Mouse (Mus musculus) erythroblast, embryonic 14.5 days (primary cell): ENCODE data around the gene Plcb2. TPM values are rescaled to one million over a fixed set of nuclear protein-coding genes. Genes with fewer than 3 reads are reported as not detected.

Experiments used
- H3K27me3 ChIP-seq: 2 replicates; pipeline ENCODE4 v1.6.1; 2012; ENCODE audit warnings: inconsistent platforms; ENCODE audit not compliant: control insufficient read depth
- H3K36me3 ChIP-seq: 2 replicates; pipeline ENCODE4 v1.6.1; 2012; ENCODE audit warnings: mild to moderate bottlenecking, inconsistent platforms; ENCODE audit not compliant: control insufficient read depth
- H3K4me1 ChIP-seq: 2 replicates; pipeline ENCODE4 v1.6.1; 2012; ENCODE audit warnings: inconsistent platforms; ENCODE audit not compliant: control insufficient read depth
- H3K4me3 ChIP-seq: replicated peaks from 2 replicates; pipeline ENCODE3; 2012; ENCODE audit warnings: moderate library complexity, mild to moderate bottlenecking, inconsistent platforms
- H3K9me3 ChIP-seq: 2 replicates; pipeline ENCODE4 v1.6.1; 2012; ENCODE audit warnings: low read length, inconsistent platforms, mixed read lengths; ENCODE audit not compliant: control insufficient read depth
- GATA1 ChIP-seq: IDR thresholded peaks from 2 replicates; pipeline ENCODE4 v1.6.1; 2012; ENCODE audit warnings: low read length, inconsistent platforms, mixed read lengths
- TAL1 ChIP-seq: IDR thresholded peaks from 3 replicates; pipeline ENCODE4 v1.6.1; 2012; ENCODE audit warnings: low read length, inconsistent platforms, mixed read lengths
- polyA plus RNA-seq: library from polyadenylated mRNA; stranded (reverse); fragments of >175 nt; gene quantifications from 2 replicates; pipeline ENCODE4 v1.2.3, GENCODE M21; 2012

Plcb2 gene
- polyA plus RNA-seq, 1 experiment: 0.07 TPM

DNA sequence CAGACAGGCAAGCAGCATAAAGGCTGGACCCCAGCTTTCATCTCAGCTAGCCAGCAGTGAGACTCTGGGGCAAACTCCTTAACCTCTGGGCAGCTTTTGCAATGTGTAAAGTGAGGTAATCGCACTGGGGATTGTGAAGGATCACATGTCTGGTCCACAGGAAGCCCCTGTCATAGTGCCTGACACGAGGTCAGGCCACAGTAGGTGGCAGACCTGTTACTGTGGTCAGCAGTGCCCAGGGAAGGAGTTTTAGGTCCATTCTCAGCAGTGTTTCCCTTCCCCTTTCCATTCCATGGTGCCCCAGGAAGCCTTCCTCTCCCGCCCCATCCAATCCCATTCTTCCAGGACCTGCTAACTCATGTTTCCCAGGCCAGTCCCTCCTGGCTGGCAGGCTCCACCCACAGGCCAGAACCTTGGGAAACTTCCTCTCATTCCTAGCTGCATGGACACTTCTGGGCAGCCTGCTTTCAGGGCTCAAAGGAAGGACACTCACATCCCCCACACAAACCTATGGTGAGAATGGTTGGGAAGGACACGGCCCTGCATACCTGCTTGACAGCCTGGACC is 18.5 kb downstream of the Plcb2 start:
- Histone ChIP-seq H3K9me3 (no peaks in the 10 kb centered on the region), H3K27me3 (peaks cover 83% of the 10 kb centered on the region), H3K4me3 (no peak overlapping the region), H3K4me1 (no peaks in the 10 kb centered on the region), H3K36me3 (no peaks in the 10 kb centered on the region)
- TF ChIP-seq TAL1: no peak
- no peak for TF ChIP-seq GATA1

DNA sequence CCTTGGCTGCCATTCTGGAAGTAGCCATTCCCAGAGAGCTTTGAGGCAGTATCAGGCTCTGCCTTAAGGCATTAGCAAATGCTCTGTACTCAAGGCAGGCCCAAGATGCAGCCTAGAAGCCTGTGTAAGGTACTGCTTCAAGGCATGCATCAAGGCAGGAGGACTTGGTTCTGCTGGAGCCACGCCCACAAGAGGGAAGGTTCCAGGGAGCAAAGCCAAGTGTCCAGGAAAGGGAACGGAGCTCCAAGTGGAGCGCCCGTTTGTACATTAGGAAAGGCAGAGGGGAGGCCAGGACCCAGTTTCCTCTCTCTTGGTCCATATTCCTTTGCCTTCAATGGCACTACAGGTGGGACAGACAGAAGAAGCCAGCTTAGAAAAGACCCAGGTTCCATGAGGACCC is 19.8 kb downstream of the Plcb2 start:
- Histone ChIP-seq H3K9me3 (peaks cover 8% of the 10 kb centered on the region; the same call in 1 of the 2 replicates), H3K36me3 (no peaks in the 10 kb centered on the region), H3K27me3 (peaks cover 96% of the 10 kb centered on the region), H3K4me3 (no peak overlapping the region), H3K4me1 (peaks cover 2% of the 10 kb centered on the region)
- no peak for TF ChIP-seq GATA1
- no peak for TF ChIP-seq TAL1

DNA sequence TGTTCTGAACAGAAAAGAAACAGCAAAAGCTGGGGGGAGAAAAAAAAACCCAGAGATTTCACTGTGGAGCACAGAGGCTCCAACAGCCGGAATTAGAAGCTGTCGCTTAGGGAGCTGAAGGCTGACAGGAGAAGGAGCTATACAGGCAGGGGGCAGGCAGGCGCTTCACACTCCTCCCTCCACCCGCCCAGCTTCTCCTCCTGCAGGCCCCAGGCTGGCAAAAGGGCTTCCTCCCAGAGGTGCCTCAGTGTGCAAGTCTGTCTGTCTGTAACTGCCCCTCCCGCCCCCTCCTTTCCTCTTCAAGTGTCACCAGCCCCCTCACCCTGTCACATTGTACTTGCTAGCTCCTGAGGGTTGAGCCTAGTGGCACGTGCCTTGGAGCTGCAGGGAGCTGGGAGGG is 21.8 kb downstream of the Plcb2 start:
- TF ChIP-seq TAL1: no peak
- no peak for TF ChIP-seq GATA1
- Histone ChIP-seq H3K36me3 (no peaks in the 10 kb centered on the region), H3K4me1 (peaks cover 13% of the 10 kb centered on the region)

DNA sequence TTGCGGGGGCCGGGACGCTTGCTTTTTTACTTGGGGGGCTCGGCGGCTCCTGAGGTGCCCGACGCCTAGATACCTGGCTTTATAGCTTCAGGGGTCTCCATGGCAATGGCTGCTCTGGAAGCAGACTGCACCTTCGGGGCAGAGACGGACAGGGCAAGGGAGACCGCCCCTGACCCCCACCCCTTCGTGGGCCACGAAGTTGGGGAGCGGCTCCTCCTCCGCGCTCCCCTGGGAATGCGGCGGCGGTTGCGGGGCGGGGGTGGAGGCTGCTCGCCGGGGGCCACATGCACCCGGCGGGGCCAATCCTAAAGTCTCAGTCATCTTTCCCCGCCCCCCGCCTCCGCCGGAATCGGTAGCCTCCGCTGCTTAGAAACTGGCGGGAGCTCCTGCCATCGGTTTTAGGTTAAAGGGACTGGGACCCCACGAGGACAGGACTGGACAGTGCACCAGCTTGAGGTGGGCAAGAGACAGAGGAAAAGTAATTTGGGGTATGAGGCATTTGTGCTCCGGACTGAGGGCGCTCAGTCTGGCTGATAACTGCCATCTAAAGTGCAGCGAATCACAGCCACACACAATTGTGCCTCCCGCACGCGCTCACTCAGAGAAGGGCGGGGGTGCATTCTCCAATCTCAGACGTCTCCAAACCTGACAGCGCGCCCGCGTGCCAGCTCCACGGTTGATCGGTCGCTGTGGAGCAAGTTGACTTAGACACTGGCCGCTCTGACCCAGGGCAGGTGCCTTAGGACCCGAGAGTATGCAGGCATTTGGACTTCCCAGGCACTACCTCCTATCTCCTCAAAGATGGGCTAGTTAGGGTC is 24.1 kb downstream of the Plcb2 start, which contains the start of gene Ankrd63:
Gene Ankrd63, minus strand, starts transcription at position 51 of the 818 bp plus-strand sequence.
- H3K4me3 ChIP-seq: peak within 1 kb of the TSS; percentile 16
- H3K27me3 ChIP-seq: peaks cover 98% of the 10 kb centered on the region
- H3K4me1 ChIP-seq: peaks cover 15% of the 10 kb centered on the region
- TF ChIP-seq GATA1: no peak
- no peak for TF ChIP-seq TAL1
- no peaks in the 10 kb centered on the region for H3K36me3 ChIP-seq
- H3K9me3 ChIP-seq: peaks cover 22% of the 10 kb centered on the region

More for the DNA sequence above, 21.8 kb downstream of the Plcb2 start:
- Histone ChIP-seq H3K4me3 (no peak overlapping the region), H3K27me3 (peaks cover 98% of the 10 kb centered on the region), H3K9me3 (peaks cover 22% of the 10 kb centered on the region)

DNA sequence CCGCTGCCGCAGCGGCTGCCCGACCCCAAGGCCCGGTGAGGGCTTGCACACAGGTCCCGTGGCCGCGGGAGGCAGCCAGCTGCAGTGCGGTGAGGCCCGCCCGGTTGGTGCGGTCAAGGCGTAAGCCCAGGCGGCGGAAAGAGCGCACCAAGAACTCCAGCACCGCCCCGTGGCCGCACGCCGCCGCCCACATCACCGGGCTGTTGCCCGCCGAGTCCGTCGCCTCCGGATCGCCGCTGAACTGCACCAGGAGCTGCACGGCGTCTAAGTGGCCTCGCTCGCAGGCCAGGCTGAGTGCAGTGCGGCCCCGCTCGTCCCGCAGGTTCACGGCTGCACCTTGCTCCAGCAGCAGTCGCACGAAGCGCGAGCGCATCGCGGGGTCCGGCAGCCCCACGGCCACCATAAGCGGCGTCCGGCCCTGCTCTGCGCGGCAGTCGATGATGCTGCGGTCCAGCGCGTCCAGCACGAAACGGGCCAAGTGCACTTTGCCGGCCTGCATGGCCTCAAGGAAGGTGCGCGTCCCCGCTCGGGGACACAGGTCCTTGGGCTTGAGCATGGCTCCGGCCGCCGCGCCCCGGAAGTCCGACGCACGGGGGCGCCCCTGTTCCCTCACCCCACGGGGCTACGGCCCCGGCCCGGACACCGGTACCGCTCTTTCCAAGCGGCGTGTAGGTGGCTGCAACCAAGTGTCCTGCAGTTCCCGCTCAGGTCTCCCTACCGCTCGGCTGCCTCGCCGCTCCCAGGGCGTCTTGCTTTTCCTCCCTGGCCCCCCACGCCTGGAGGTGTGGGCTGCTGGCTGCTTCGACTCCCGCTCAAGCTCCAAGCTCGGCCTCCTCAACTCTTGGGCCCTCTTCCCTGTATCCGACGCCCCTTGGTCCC is 25.1 kb downstream of the Plcb2 start:
- Histone ChIP-seq H3K4me3 (peak overlapping the region; percentile 16), H3K36me3 (no peaks in the 10 kb centered on the region), H3K4me1 (peaks cover 15% of the 10 kb centered on the region), H3K27me3 (peaks cover 95% of the 10 kb centered on the region), H3K9me3 (peaks cover 22% of the 10 kb centered on the region)
- no peak for TF ChIP-seq GATA1

DNA sequence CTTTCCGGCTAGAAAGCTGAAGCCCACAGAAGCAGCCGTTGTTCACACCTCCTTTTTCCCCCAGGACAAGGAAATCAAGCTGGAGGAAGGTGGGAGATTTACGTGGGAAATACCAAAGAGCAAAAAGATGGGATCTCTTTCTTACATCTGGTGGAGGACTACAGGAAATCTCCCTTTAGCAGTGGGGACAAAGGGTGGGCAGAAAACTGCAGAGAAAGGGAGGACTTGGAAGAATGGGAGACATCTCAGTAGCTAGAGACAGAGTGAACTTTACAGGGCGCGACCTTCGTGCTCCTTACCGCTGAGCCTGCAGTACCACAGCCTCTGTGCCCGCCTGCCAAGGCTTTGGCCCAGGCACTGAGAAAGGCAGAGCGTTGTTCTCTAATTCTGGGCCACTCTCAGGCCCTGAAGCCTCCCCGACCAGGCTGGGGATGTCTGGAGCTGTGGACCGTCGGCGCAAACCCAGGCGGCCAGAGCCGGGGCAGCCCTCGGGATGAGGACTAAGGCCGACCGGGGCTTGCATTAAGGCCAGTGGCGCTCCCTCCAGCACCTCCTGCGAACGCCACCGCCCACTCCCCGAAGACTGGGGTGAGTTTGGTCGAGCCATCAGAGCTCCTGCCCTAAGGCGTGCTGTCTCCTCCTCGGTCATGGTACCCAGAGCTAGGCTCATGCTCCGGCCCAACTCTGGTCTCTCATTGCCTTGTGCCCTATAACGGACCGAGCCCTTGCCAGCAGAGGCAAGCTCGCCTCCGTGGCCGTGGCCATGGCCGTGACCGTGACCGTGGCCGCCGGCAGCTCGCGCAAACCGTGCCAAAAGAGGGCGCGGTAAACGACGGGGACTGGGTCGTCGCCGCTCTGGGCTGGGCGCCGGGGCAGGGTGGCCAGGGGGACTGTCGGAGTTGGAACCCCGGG is 26.0 kb downstream of the Plcb2 start:
- Histone ChIP-seq H3K9me3 (peaks cover 22% of the 10 kb centered on the region), H3K4me1 (peaks cover 15% of the 10 kb centered on the region), H3K36me3 (no peaks in the 10 kb centered on the region), H3K27me3 (peaks cover 94% of the 10 kb centered on the region), H3K4me3 (no peak overlapping the region)
- TF ChIP-seq GATA1 (no peak), TAL1 (no peak)

DNA sequence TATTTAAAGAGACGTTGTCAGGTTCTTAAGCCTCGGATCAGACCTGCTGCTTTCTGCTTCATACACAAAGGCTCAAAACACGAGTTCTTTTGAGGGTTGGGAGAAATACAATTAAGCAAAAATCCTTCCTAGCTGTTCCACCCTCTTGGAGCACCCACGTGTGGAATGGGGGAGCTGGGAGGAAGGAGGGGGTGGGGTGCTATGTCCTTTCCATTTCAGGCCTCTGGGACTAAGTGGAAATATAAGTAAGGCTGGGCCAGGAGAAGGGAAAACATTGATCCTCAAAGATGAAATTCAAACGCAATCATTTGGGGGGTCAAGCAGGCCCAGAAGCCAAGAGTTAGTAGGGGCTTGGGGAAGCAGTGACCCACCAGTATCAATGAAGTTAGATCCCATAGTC is 27.1 kb downstream of the Plcb2 start:
- H3K27me3 ChIP-seq: peaks cover 94% of the 10 kb centered on the region
- peaks cover 15% of the 10 kb centered on the region for H3K4me1 ChIP-seq
- no peak overlapping the region for H3K4me3 ChIP-seq
- H3K9me3 ChIP-seq: peaks cover 22% of the 10 kb centered on the region
- no peaks in the 10 kb centered on the region for H3K36me3 ChIP-seq
- TF ChIP-seq TAL1 (no peak), GATA1 (no peak)

DNA sequence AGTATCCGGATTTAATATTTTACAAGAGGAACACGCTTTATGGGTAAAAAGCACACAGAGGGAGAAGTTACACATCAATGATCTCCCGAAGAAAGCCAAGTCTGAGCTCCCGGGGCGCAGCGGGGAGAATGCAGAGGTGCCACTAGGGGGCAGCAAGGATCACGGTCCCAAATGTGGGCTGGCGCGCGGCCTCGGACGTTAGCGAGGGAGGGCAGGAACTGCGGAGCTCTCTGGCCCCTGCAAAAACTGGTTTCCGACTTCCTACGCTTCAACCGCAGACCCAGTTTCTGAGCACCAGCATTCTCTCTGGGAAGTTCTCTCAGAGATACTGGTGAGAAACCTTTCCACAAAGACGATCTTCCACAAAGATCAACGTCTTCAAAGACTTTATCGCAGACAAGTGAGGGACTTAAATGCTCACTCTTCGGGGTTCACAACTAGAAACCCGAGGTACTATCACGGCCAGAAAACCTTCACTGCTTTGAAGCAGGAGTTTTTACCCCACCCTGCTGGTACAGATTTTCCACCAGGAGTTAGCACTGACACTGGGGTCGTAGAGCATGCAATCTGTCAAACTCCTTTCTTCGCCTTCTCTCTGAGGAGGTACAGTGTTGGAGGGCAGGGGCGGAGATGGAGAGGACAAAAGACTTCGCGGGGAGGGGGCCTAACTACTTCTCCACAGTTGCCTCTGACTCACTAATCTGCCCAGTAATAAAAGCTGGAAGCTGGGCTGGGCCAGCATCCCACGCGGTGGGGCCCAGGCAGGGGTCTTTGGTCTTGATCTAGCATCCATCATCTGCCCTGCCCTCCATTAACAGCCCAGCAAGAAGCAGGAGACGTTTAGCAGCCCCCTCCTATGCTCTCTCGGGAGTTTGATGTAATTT is 27.8 kb downstream of the Plcb2 start:
- Histone ChIP-seq H3K27me3 (peaks cover 89% of the 10 kb centered on the region), H3K4me1 (peaks cover 15% of the 10 kb centered on the region), H3K36me3 (no peaks in the 10 kb centered on the region), H3K9me3 (peaks cover 22% of the 10 kb centered on the region), H3K4me3 (no peak overlapping the region)
- TF ChIP-seq GATA1 (no peak), TAL1 (no peak)
